Mouse (Mus musculus): ENCODE measurements around the gene Pip5k1b. TPM values are rescaled to one million over a fixed set of nuclear protein-coding genes. Genes with fewer than 3 reads are reported as not detected.

Pip5k1b gene
- polyA plus RNA-seq, 1 experiment from 2014 or later = 2.5 TPM

DNA sequence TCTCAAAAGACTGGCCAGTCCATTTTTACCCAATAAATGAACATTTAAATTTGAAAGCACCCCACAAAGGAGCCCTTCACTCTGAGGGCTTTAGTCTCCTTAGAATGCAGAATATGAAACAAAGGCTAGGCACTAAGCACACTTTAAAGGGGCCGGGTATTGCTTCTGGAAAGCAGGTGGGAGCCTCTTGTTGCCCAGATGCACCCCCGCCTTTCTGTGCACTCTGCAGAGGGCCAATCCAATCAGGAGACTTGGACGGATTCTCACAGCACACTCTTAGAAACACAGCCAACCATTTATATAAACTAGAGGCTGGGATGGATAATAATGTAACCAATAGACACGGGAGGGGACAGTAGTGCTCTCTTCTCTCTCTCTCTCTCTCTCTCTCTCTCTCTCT is 287.1 kb downstream of the Pip5k1b start:
- Histone ChIP-seq H3K27me3 (ENCODE audit: control insufficient read depth, insufficient read depth, low read length) (no peaks in the 10 kb centered on the region), H3K4me3 (ENCODE audit: low read depth, low read length) (no peak overlapping the region), H3K36me3 (ENCODE audit: control insufficient read depth, insufficient read depth, low read length) (no peaks in the 10 kb centered on the region; the same call in 1 of the 2 replicates), H3K4me2 (replicated peaks; ENCODE audit: low read depth, low read length) (no peak overlapping the region), H3K27ac (ENCODE audit: low read length) (no peak overlapping the region), H3K9me3 (ENCODE audit: control insufficient read depth, low read depth, low read length) (no peaks in the 10 kb centered on the region), H3K4me1 (ENCODE audit: control insufficient read depth, insufficient read depth, low read length) (peaks cover 3% of the 10 kb centered on the region; the same call in 1 of the 2 replicates), H3K9ac (replicated peaks; ENCODE audit: low read depth, low read length) (no peak overlapping the region)
- ATAC-seq (ENCODE audit: insufficient number of reproducible peaks, insufficient read depth, low FRiP score, low read depth) = no peak
- WGBS = 53% methylated on average over 4 of the region's 4 CpGs

GRCm38 (mm10) chr19:24266046-24266830 is 289.4 kb downstream of the Pip5k1b start:
- H3K9ac ChIP-seq (replicated peaks; ENCODE audit: low read depth, low read length) = no peak overlapping the region
- H3K36me3 ChIP-seq (ENCODE audit: control insufficient read depth, insufficient read depth, low read length) = no peaks in the 10 kb centered on the region; the same call in 1 of the 2 replicates
- no peaks in the 10 kb centered on the region for H3K9me3 ChIP-seq (ENCODE audit: control insufficient read depth, low read depth, low read length)
- H3K4me3 ChIP-seq (ENCODE audit: low read depth, low read length) = no peak overlapping the region
- no peaks in the 10 kb centered on the region for H3K4me1 ChIP-seq (ENCODE audit: control insufficient read depth, insufficient read depth, low read length)
- peak; percentile 39 for ATAC-seq (ENCODE audit: insufficient number of reproducible peaks, insufficient read depth, low FRiP score, low read depth)
- H3K27ac ChIP-seq (ENCODE audit: low read length) = peak overlapping the region; percentile 52; the same call in 1 of the 2 replicates
- H3K4me2 ChIP-seq (replicated peaks; ENCODE audit: low read depth, low read length) = no peak overlapping the region
- 77% methylated on average over 7 of the region's 7 CpGs for WGBS
- H3K27me3 ChIP-seq (ENCODE audit: control insufficient read depth, insufficient read depth, low read length) = no peaks in the 10 kb centered on the region

- H3K4me2 ChIP-seq (replicated peaks; ENCODE audit: low read depth, low read length) = no peak overlapping the region
- H3K9me3 ChIP-seq (ENCODE audit: control insufficient read depth, low read depth, low read length) = no peaks in the 10 kb centered on the region
- peak; percentile 44; the same call in 1 of the 2 replicates for ATAC-seq (ENCODE audit: insufficient number of reproducible peaks, insufficient read depth, low FRiP score, low read depth)
- WGBS = 53% methylated on average over 7 of the region's 7 CpGs
- no peaks in the 10 kb centered on the region for H3K27me3 ChIP-seq (ENCODE audit: control insufficient read depth, insufficient read depth, low read length)
- no peaks in the 10 kb centered on the region; the same call in 1 of the 2 replicates for H3K36me3 ChIP-seq (ENCODE audit: control insufficient read depth, insufficient read depth, low read length)
- H3K4me3 ChIP-seq (ENCODE audit: low read depth, low read length) = no peak overlapping the region
- H3K9ac ChIP-seq (replicated peaks; ENCODE audit: low read depth, low read length) = no peak overlapping the region
- H3K4me1 ChIP-seq (ENCODE audit: control insufficient read depth, insufficient read depth, low read length) = no peaks in the 10 kb centered on the region
- H3K27ac ChIP-seq (ENCODE audit: low read length) = no peak overlapping the region
These were observed 290.7 kb downstream of the Pip5k1b start for GRCm38 (mm10) chr19:24264991-24265390.

- 92% methylated on average over 14 of the region's 14 CpGs for WGBS
These were observed 292.9 kb downstream of the Pip5k1b start for GRCm38 (mm10) chr19:24262736-24263135.

GRCm38 (mm10) chr19:24259390-24260351 is 296.0 kb downstream of the Pip5k1b start:
- no peak overlapping the region for H3K4me2 ChIP-seq (replicated peaks; ENCODE audit: low read depth, low read length)
- H3K4me3 ChIP-seq (ENCODE audit: low read depth, low read length) = no peak overlapping the region
- peak overlapping the region; percentile 10; the same call in 1 of the 2 replicates for H3K27ac ChIP-seq (ENCODE audit: low read length)
- no peaks in the 10 kb centered on the region for H3K27me3 ChIP-seq (ENCODE audit: control insufficient read depth, insufficient read depth, low read length)
- ATAC-seq (ENCODE audit: insufficient number of reproducible peaks, insufficient read depth, low FRiP score, low read depth) = no peak
- H3K36me3 ChIP-seq (ENCODE audit: control insufficient read depth, insufficient read depth, low read length) = no peaks in the 10 kb centered on the region
- H3K9ac ChIP-seq (replicated peaks; ENCODE audit: low read depth, low read length) = no peak overlapping the region
- H3K4me1 ChIP-seq (ENCODE audit: control insufficient read depth, insufficient read depth, low read length) = no peaks in the 10 kb centered on the region
- no peaks in the 10 kb centered on the region for H3K9me3 ChIP-seq (ENCODE audit: control insufficient read depth, low read depth, low read length)
- 67% methylated on average over 12 of the region's 12 CpGs for WGBS

More at GRCm38 (mm10) chr19:24262736-24263135, 292.9 kb downstream of the Pip5k1b start:
- no peaks in the 10 kb centered on the region for H3K27me3 ChIP-seq (ENCODE audit: control insufficient read depth, insufficient read depth, low read length)
- H3K4me3 ChIP-seq (ENCODE audit: low read depth, low read length) = no peak overlapping the region
- ATAC-seq (ENCODE audit: insufficient number of reproducible peaks, insufficient read depth, low FRiP score, low read depth) = no peak
- H3K9ac ChIP-seq (replicated peaks; ENCODE audit: low read depth, low read length) = no peak overlapping the region
- no peaks in the 10 kb centered on the region; the same call in 1 of the 2 replicates for H3K36me3 ChIP-seq (ENCODE audit: control insufficient read depth, insufficient read depth, low read length)
- H3K4me2 ChIP-seq (replicated peaks; ENCODE audit: low read depth, low read length) = no peak overlapping the region
- no peaks in the 10 kb centered on the region for H3K4me1 ChIP-seq (ENCODE audit: control insufficient read depth, insufficient read depth, low read length)
- no peaks in the 10 kb centered on the region for H3K9me3 ChIP-seq (ENCODE audit: control insufficient read depth, low read depth, low read length)
- no peak overlapping the region for H3K27ac ChIP-seq (ENCODE audit: low read length)

DNA sequence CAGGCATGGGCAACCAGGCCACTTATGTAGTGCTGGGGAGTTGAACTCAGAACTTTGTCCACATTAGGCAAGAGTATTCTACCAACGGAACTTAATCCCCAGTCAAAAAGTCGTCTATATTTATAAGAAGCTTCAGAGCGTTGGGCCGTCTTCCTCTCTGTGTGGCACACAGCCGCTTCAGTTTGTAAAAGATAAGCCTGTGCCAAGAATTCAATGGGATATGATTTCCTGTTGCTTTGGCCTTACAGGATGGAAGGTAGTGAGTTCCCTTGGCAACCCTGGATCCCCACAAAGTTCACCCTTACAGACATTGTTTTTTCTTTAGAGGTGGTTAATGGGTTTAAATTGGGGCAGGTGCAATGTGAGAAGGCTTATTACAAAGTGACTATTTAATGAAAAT is 297.3 kb downstream of the Pip5k1b start:
- Histone ChIP-seq H3K27me3 (ENCODE audit: control insufficient read depth, insufficient read depth, low read length) (no peaks in the 10 kb centered on the region), H3K27ac (ENCODE audit: low read length) (no peak overlapping the region; the same call in 1 of the 2 replicates), H3K9me3 (ENCODE audit: control insufficient read depth, low read depth, low read length) (no peaks in the 10 kb centered on the region), H3K36me3 (ENCODE audit: control insufficient read depth, insufficient read depth, low read length) (no peaks in the 10 kb centered on the region), H3K4me2 (replicated peaks; ENCODE audit: low read depth, low read length) (no peak overlapping the region), H3K9ac (replicated peaks; ENCODE audit: low read depth, low read length) (no peak overlapping the region), H3K4me3 (ENCODE audit: low read depth, low read length) (no peak overlapping the region), H3K4me1 (ENCODE audit: control insufficient read depth, insufficient read depth, low read length) (no peaks in the 10 kb centered on the region)
- WGBS = 54% methylated on average over 5 of the region's 5 CpGs
- no peak for ATAC-seq (ENCODE audit: insufficient number of reproducible peaks, insufficient read depth, low FRiP score, low read depth)

GRCm38 (mm10) chr19:24257962-24258361 is 297.7 kb downstream of the Pip5k1b start:
- Histone ChIP-seq H3K4me2 (replicated peaks; ENCODE audit: low read depth, low read length) (no peak overlapping the region), H3K9ac (replicated peaks; ENCODE audit: low read depth, low read length) (no peak overlapping the region), H3K4me3 (ENCODE audit: low read depth, low read length) (no peak overlapping the region), H3K27me3 (ENCODE audit: control insufficient read depth, insufficient read depth, low read length) (no peaks in the 10 kb centered on the region), H3K27ac (ENCODE audit: low read length) (no peak overlapping the region; the same call in 1 of the 2 replicates), H3K4me1 (ENCODE audit: control insufficient read depth, insufficient read depth, low read length) (no peaks in the 10 kb centered on the region), H3K9me3 (ENCODE audit: control insufficient read depth, low read depth, low read length) (no peaks in the 10 kb centered on the region), H3K36me3 (ENCODE audit: control insufficient read depth, insufficient read depth, low read length) (no peaks in the 10 kb centered on the region)
- 84% methylated on average over 6 of the region's 6 CpGs for WGBS
- no peak for ATAC-seq (ENCODE audit: insufficient number of reproducible peaks, insufficient read depth, low FRiP score, low read depth)

DNA sequence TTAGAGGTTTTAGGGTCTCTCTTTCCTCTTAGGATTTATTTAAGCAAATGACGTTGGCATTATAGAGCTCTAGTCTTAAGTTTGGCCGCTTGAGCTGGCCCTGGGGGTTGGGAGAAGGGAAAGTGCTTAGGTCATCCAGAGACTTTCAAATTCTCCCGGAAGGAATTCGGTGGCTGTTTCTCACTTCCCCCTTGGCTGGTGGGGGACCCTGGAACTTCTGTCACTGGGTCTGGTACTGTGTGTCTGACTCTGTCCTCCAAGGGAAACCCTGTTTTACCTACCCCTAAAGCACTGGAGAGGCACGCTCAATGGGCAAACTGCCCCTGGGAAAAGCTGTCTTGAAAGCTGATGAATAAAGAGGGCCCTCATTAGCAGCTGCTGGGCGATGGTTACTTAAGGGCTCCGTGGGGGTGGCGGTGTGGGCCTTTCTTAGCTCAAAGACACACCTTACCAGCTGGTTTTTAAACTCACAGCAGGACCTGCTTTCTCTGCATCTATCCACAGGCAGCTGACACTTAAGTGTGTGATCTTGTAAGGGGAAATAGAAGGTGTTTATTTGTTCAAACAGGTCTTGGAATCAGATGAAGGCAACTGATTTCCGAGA is 301.9 kb downstream of the Pip5k1b start:
- ATAC-seq (ENCODE audit: insufficient number of reproducible peaks, insufficient read depth, low FRiP score, low read depth) = no peak
- Histone ChIP-seq H3K4me1 (ENCODE audit: control insufficient read depth, insufficient read depth, low read length) (peaks cover 10% of the 10 kb centered on the region), H3K4me3 (ENCODE audit: low read depth, low read length) (no peak overlapping the region), H3K9me3 (ENCODE audit: control insufficient read depth, low read depth, low read length) (no peaks in the 10 kb centered on the region), H3K4me2 (replicated peaks; ENCODE audit: low read depth, low read length) (no peak overlapping the region), H3K27me3 (ENCODE audit: control insufficient read depth, insufficient read depth, low read length) (no peaks in the 10 kb centered on the region), H3K9ac (replicated peaks; ENCODE audit: low read depth, low read length) (no peak overlapping the region), H3K27ac (ENCODE audit: low read length) (no peak overlapping the region), H3K36me3 (ENCODE audit: control insufficient read depth, insufficient read depth, low read length) (no peaks in the 10 kb centered on the region)
- WGBS = 16% methylated on average over 9 of the region's 9 CpGs
